Mouse (Mus musculus) heart, adult 2 months (tissue): ENCODE measurements around the gene Sobp.

Source experiments
- CTCF ChIP-seq: fragments of 200-600 bp; IDR thresholded peaks from 2 replicates; pipeline ENCODE4 v1.8.1; 2022; ENCODE audit warnings: antibody characterized with exemption, mild to moderate bottlenecking, moderate library complexity
- EP300 ChIP-seq: fragments of 200-500 bp; IDR thresholded peaks from 2 replicates; pipeline ENCODE4 v1.6.1; 2011; ENCODE audit warnings: low read depth, low read length, control low read depth; ENCODE audit not compliant: insufficient read depth
- POLR2A ChIP-seq: fragments of 200-500 bp; IDR thresholded peaks from 2 replicates; pipeline ENCODE4 v1.6.1; 2011; ENCODE audit warnings: mild to moderate bottlenecking, low read depth, low read length, control low read depth; ENCODE audit not compliant: insufficient read depth

DNA sequence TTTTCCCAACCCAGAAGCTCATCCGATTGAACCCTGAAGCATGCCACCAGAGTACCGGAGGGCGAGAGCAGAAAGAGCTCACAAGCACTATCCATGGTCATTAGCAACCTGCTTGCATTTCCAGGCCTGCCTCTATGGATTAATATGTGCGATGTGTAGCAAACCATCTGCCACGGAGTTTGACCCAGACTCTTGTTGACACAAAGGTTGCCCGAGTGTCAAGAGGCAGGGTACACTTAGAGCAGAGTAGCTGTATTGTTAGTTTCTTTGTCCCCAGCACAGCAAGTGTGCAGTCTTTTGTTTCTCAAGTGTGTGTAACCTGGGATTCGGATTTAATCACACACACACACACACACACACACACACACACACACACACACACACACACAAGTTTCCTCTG lies 62.0 kb downstream of the Sobp start:
- TF ChIP-seq CTCF (no peak), EP300 (no peak), POLR2A (no peak)
